Mouse (Mus musculus) liver, embryonic 14.5 days (tissue): ENCODE measurements around the gene Rcbtb2.

ENCODE experiments used
- CTCF ChIP-seq: IDR thresholded peaks from 2 replicates; pipeline ENCODE4 v1.5.1; 2016; ENCODE audit warnings: antibody characterized with exemption, low read depth, control low read depth
- EP300 ChIP-seq: IDR thresholded peaks from 2 replicates; pipeline ENCODE4 v1.6.1; 2016; ENCODE audit warnings: antibody characterized with exemption, low read depth

DNA sequence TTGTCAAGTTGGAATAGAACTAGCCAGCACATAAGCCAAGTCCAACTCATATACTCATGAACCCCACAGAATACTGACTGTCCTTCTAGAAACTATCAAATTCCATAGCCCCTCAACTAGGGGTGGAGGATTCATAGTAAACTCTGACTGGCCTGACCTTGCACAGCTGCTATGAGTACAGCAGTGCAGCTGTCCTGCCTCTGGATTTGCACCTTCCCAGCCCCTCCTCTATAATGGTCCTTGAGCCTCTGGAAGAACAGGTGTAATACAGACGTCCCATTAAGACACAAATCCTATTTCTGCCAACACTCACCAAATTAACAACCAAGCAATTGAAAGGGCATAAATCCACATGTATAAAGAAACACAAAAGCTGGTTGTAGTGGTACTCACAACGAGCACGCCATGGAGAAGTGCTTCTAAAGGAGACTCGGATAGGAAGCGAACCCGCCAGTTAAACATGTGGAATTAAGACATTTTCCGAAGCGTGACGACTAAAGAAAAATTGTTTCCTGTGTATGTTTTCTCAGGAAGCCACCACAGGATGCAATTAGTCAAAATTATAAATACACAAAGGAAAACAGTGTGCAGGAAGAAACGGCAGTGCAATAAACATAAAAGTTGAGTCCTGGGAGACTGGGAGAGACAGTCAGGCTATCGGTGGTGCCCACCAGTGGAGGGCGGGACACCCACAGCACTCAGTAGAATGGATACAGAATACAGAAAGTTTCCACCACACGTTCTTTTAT is 27.9 kb upstream of the Rcbtb2 start:
- no peak for TF ChIP-seq CTCF
- no peak for TF ChIP-seq EP300
